ENCODE assay signal across 28 mouse cellular contexts in the genomic region with DNA sequence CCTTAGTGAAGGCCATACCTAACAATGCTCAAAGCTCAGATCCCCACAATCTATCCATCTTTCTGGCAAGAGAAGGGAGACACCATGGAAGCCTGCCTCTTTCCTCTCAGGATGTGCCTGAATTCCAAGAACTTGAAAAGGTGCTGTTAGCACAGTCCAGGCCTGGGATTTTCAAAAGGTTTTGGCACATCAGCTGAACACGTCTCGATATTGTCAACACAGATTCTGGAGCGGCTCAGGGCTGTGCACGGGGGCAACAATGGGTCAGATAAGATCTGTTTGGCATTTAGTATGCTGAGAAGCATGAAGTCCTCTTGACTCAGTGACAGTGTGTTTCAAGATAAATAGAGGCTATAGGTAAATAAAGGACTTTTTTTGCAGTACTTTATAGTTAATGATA.
DNase-seq lines count a peak whose midpoint lies in the region; ATAC-seq and TF ChIP-seq lines count a peak whose summit lies in the region.
"Had no signal": no experiment of that assay in that cellular context is flagged by ENCODE, and none has a peak within 500 bp of the region (broad histone marks: within the 10 kb centered on the region; RNA-seq: fewer than 3 reads in every experiment).

No protein-coding gene starts in this region.

- TF ChIP-seq CTCF in heart, adult 2 months (IDR thresholded peaks at IDR 0.05), result no peak
- no peak for TF ChIP-seq CTCF in stomach, postnatal 0 days (IDR thresholded peaks at IDR 0.05; ENCODE audit: low read depth)

- peak; percentile 47; the same call in 1 of the 2 replicates for TF ChIP-seq EP300 in heart, adult 2 months (IDR thresholded peaks at IDR 0.05; ENCODE audit: insufficient read depth, low read depth, low read length)
- no peak for TF ChIP-seq EP300 in stomach, postnatal 0 days (optimal IDR thresholded peaks at IDR 0.05)

- peak; percentile 71 for ATAC-seq in stomach, embryonic 16.5 days (ENCODE audit: insufficient read depth, low FRiP score)
- no peak for ATAC-seq in stomach, postnatal 0 days (ENCODE audit: low FRiP score, low TSS enrichment)
- ATAC-seq in heart, embryonic 16.5 days (replicated peaks; ENCODE audit: extremely low read depth, insufficient read depth, low FRiP score), result peak; percentile 66
- ATAC-seq: CD4-positive, CD25-positive, alpha-beta regulatory T cell, adult 4 months; forebrain, embryonic 14.5 days; intestine, embryonic 16.5 days; lung, postnatal 0 days had no signal

- H3K4me3 ChIP-seq in heart, adult 2 months, result no peak overlapping the region
- H3K4me3 ChIP-seq in stomach, embryonic 16.5 days (replicated peaks; ENCODE audit: low read length), result no peak overlapping the region
- no peak overlapping the region for H3K4me3 ChIP-seq in stomach, postnatal 0 days (ENCODE audit: low read depth, low read length)
- no peak overlapping the region for H3K4me3 ChIP-seq in heart, embryonic 16.5 days (ENCODE audit: low read length)
- H3K4me3 ChIP-seq: embryonic facial prominence, embryonic 12.5 days; hindbrain, embryonic 13.5 days; neural tube, embryonic 15.5 days; stomach, embryonic 15.5 days had no signal

- peaks cover 5% of the 10 kb centered on the region for H3K36me3 ChIP-seq in heart, adult 2 months (ENCODE audit: control insufficient read depth, insufficient read depth, low read length)
- H3K36me3 ChIP-seq in stomach, embryonic 16.5 days (ENCODE audit: control insufficient read depth, insufficient read depth, low read length), result no peaks in the 10 kb centered on the region
- no peaks in the 10 kb centered on the region for H3K36me3 ChIP-seq in stomach, postnatal 0 days (ENCODE audit: control insufficient read depth, insufficient read depth, low read length)
- no peaks in the 10 kb centered on the region for H3K36me3 ChIP-seq in heart, embryonic 16.5 days (ENCODE audit: control insufficient read depth, insufficient read depth)
- H3K36me3 ChIP-seq: embryonic facial prominence, embryonic 12.5 days; hindbrain, embryonic 13.5 days; neural tube, embryonic 15.5 days; stomach, embryonic 15.5 days had no signal

- H3K4me1 ChIP-seq in heart, adult 2 months (ENCODE audit: control insufficient read depth, insufficient read depth, low read length), result no peaks in the 10 kb centered on the region; the same call in 1 of the 2 replicates
- peaks cover 3% of the 10 kb centered on the region; the same call in 1 of the 2 replicates for H3K4me1 ChIP-seq in stomach, embryonic 16.5 days (ENCODE audit: control insufficient read depth, insufficient read depth, low read length)
- no peaks in the 10 kb centered on the region for H3K4me1 ChIP-seq in stomach, postnatal 0 days (replicated peaks; ENCODE audit: control insufficient read depth, insufficient read depth)
- H3K4me1 ChIP-seq in heart, embryonic 16.5 days (ENCODE audit: control insufficient read depth, insufficient read depth, low read length), result peaks cover 24% of the 10 kb centered on the region
- H3K4me1 ChIP-seq: embryonic facial prominence, embryonic 12.5 days; hindbrain, embryonic 13.5 days; neural tube, embryonic 15.5 days had no signal

- no peaks in the 10 kb centered on the region for H3K9me3 ChIP-seq in stomach, embryonic 16.5 days (replicated peaks; ENCODE audit: control insufficient read depth, low read length)
- H3K9me3 ChIP-seq in stomach, postnatal 0 days (ENCODE audit: control insufficient read depth, low read length), result no peaks in the 10 kb centered on the region
- no peaks in the 10 kb centered on the region for H3K9me3 ChIP-seq in heart, embryonic 16.5 days (replicated peaks; ENCODE audit: control insufficient read depth, low read length)
- H3K9me3 ChIP-seq: embryonic facial prominence, embryonic 12.5 days; hindbrain, embryonic 13.5 days; neural tube, embryonic 15.5 days; stomach, embryonic 15.5 days had no signal

- no peak overlapping the region for H3K4me2 ChIP-seq in stomach, embryonic 16.5 days (ENCODE audit: low read depth, low read length)
- no peak overlapping the region for H3K4me2 ChIP-seq in stomach, postnatal 0 days (replicated peaks; ENCODE audit: low read depth)
- H3K4me2 ChIP-seq in heart, embryonic 16.5 days (ENCODE audit: low read depth, low read length), result no peak overlapping the region
- H3K4me2 ChIP-seq: embryonic facial prominence, embryonic 12.5 days; hindbrain, embryonic 13.5 days; neural tube, embryonic 15.5 days; stomach, embryonic 15.5 days had no signal

- 17% methylated on average over 4 of the region's 4 CpGs for WGBS in heart, adult 2 months
- 49% methylated on average over 4 of the region's 4 CpGs for WGBS in stomach, embryonic 16.5 days
- 28% methylated on average over 4 of the region's 4 CpGs for WGBS in stomach, postnatal 0 days
- WGBS in heart, embryonic 16.5 days, result 14% methylated on average over 4 of the region's 4 CpGs

- no peak overlapping the region for H3K27ac ChIP-seq in heart, adult 2 months
- 0 out of 2 replicates have a peak overlapping the region, but pooled peaks have one; percentile 16 for H3K27ac ChIP-seq in stomach, embryonic 16.5 days (ENCODE audit: low read length)
- H3K27ac ChIP-seq in stomach, postnatal 0 days (replicated peaks), result no peak overlapping the region
- peak overlapping the region; percentile 51 for H3K27ac ChIP-seq in heart, embryonic 16.5 days (ENCODE audit: low read length)
- H3K27ac ChIP-seq: embryonic facial prominence, embryonic 12.5 days; hindbrain, embryonic 13.5 days; liver, embryonic 14.5 days; neural tube, embryonic 15.5 days; stomach, embryonic 15.5 days had no signal

- no peak for DNase-seq in heart, adult 2 months
- no peak for DNase-seq in heart, adult 8-10 months (ENCODE audit: low spot score)
- no peak for DNase-seq in stomach, postnatal 0 days (ENCODE audit: low spot score)
- DNase-seq in kidney, adult 8-10 months, result no peak
- no peak for DNase-seq in frontal cortex, postnatal 10 days (ENCODE audit: low spot score in 2 of 2)
- DNase-seq: adrenal gland, postnatal 14 days; cerebellum, adult 11 months; cerebellum, adult 9-11 months; embryo, embryonic 11 days; gastrocnemius, postnatal 25 days; kidney, adult 9 months; kidney, postnatal 10 days; liver; midbrain, embryonic 14.5 days; right cerebral cortex, postnatal 25 days; thymus, adult 18-20 months; thymus, postnatal 36 days had no signal

- no peak overlapping the region for H3K9ac ChIP-seq in heart, adult 2 months (ENCODE audit: low read depth, low read length)
- H3K9ac ChIP-seq in stomach, embryonic 16.5 days (ENCODE audit: low read length), result no peak overlapping the region
- no peak overlapping the region for H3K9ac ChIP-seq in stomach, postnatal 0 days (ENCODE audit: low read length)
- H3K9ac ChIP-seq in heart, embryonic 16.5 days (ENCODE audit: low read length), result no peak overlapping the region
- H3K9ac ChIP-seq: embryonic facial prominence, embryonic 12.5 days; hindbrain, embryonic 13.5 days; liver, embryonic 14.5 days; neural tube, embryonic 15.5 days; stomach, embryonic 15.5 days had no signal

- intact Hi-C loops in heart, adult 2 months (cut with DNase I), result loop anchor here (10.0 kb wide), 2 partner anchors 441 to 651 kb away; no protein-coding TSS in a partner anchor

- H3K79me2 ChIP-seq in heart, adult 2 months (replicated peaks; ENCODE audit: control insufficient read depth, insufficient read depth, low read length), result no peaks in the 10 kb centered on the region

- no peaks in the 10 kb centered on the region; the same call in 1 of the 2 replicates for H3K27me3 ChIP-seq in heart, adult 2 months (ENCODE audit: control insufficient read depth, insufficient read depth, low read length)
- H3K27me3 ChIP-seq in stomach, embryonic 16.5 days (ENCODE audit: control insufficient read depth, insufficient read depth, low read length), result no peaks in the 10 kb centered on the region
- no peaks in the 10 kb centered on the region for H3K27me3 ChIP-seq in stomach, postnatal 0 days (ENCODE audit: control insufficient read depth, insufficient read depth, low read length)
- H3K27me3 ChIP-seq in heart, embryonic 16.5 days (ENCODE audit: control insufficient read depth, insufficient read depth, low read length), result no peaks in the 10 kb centered on the region
- H3K27me3 ChIP-seq: embryonic facial prominence, embryonic 12.5 days; hindbrain, embryonic 13.5 days; neural tube, embryonic 15.5 days; stomach, embryonic 15.5 days had no signal

- TF ChIP-seq POLR2A in heart, adult 2 months (IDR thresholded peaks at IDR 0.05; ENCODE audit: insufficient read depth, low read depth, low read length), result no peak

Comparison
In these comparisons a context has a peak if more than half of its experiments do, and no peak if none do; other contexts are left out.
1. H3K27ac ChIP-seq: peak in stomach, embryonic 16.5 days (single experiment) and heart, embryonic 16.5 days (single experiment); none in heart, adult 2 months (single experiment) and stomach, postnatal 0 days (single experiment).